Mouse (Mus musculus): Measurements from ENCODE around the gene Tas1r1.
A peak's percentile ranks its signal among the peaks of the same experiment; 100 is the strongest.

Gene Tas1r1

GRCm38 (mm10) chr4:152009076-152010051, 29.0 kb downstream of the Tas1r1 start:
- DNase-seq = peak; percentile 36 to 40

GRCm38 (mm10) chr4:152008622-152009075, 29.7 kb downstream of the Tas1r1 start, which contains the start of gene Klhl21:
Klhl21 (plus strand) TSS chr4:152008803.
- DNase-seq = peak; percentile 87 to 89

GRCm38 (mm10) chr4:152008148-152008500, 30.2 kb downstream of the Tas1r1 start:
- DNase-seq = no peak

GRCm38 (mm10) chr4:152007481-152008147, 30.8 kb downstream of the Tas1r1 start:
- no peak for DNase-seq

- no peak for DNase-seq
Measured at GRCm38 (mm10) chr4:152006812-152007211, 31.6 kb downstream of the Tas1r1 start.

- DNase-seq = no peak
Measured at GRCm38 (mm10) chr4:152006137-152006536, 32.2 kb downstream of the Tas1r1 start.

GRCm38 (mm10) chr4:152002063-152002462, 36.3 kb downstream of the Tas1r1 start:
- no peak for DNase-seq

- DNase-seq = no peak
Measured at GRCm38 (mm10) chr4:152001335-152001734, 37.0 kb downstream of the Tas1r1 start.

GRCm38 (mm10) chr4:152000906-152001305, 37.5 kb downstream of the Tas1r1 start:
- no peak for DNase-seq

- no peak for DNase-seq
Measured at GRCm38 (mm10) chr4:151999481-151999880, 38.9 kb downstream of the Tas1r1 start.

GRCm38 (mm10) chr4:151997701-151998100, 40.7 kb downstream of the Tas1r1 start:
- DNase-seq = no peak

GRCm38 (mm10) chr4:151996951-151997222, 41.5 kb downstream of the Tas1r1 start:
- no peak for DNase-seq

- DNase-seq = peak; percentile 98
Measured at GRCm38 (mm10) chr4:151996173-151996950, 42.0 kb downstream of the Tas1r1 start, which contains the start of gene Phf13. Phf13 (minus strand) TSS chr4:151996258.

GRCm38 (mm10) chr4:151995371-151996172, 42.8 kb downstream of the Tas1r1 start:
- no peak for DNase-seq

GRCm38 (mm10) chr4:151994228-151995171, 43.9 kb downstream of the Tas1r1 start:
- DNase-seq = no peak

- no peak for DNase-seq
Measured at GRCm38 (mm10) chr4:151993035-151993434, 45.3 kb downstream of the Tas1r1 start.

GRCm38 (mm10) chr4:151992091-151992490, 46.3 kb downstream of the Tas1r1 start:
- no peak for DNase-seq

GRCm38 (mm10) chr4:151989110-151989488, 49.3 kb downstream of the Tas1r1 start:
- DNase-seq = no peak

- DNase-seq = peak; percentile 76 to 77
Measured at GRCm38 (mm10) chr4:151988342-151989109, 49.8 kb downstream of the Tas1r1 start, which contains the start of gene Thap3. Thap3 (minus strand) TSS chr4:151988997.

GRCm38 (mm10) chr4:151988014-151988341, 50.4 kb downstream of the Tas1r1 start:
- no peak for DNase-seq
